Mouse (Mus musculus) ES-Bruce4 (cell line): ENCODE results near the gene Ensa.

ENCODE experiments used
- CTCF ChIP-seq: IDR thresholded peaks from one replicate; pipeline ENCODE4 v1.8.1; 2011; ENCODE audit warnings: low read depth, low read length
- EP300 ChIP-seq: IDR thresholded peaks from 2 replicates; pipeline ENCODE4 v1.6.1; 2011; ENCODE audit warnings: low read depth, low read length; ENCODE audit not compliant: insufficient read depth
- POLR2A ChIP-seq: IDR thresholded peaks from one replicate; pipeline ENCODE4 v1.8.1; 2011; ENCODE audit warnings: low read length; ENCODE audit not compliant: insufficient read depth

DNA sequence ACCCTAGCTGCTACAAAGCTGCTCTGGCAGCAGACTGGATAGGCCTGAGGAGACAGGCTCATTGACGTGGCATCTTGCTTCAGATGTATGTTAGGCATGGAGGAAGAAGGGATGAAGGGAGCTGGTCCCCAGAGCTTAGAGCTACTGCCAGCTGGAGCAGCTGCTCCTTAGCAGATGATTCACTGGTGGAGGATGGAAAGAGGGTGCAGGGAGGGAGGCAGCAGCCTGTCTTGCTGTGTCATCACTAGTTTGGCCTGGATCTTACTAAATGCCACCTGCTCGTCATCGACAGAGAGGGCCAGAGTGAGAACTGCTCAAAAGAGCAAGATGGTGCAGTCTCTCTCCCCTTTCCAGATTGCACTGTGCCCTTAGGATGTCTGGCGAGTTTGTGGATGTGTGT lies 5.0 kb downstream of the Ensa start:
- TF ChIP-seq CTCF = no peak
- TF ChIP-seq EP300 = no peak
- TF ChIP-seq POLR2A = no peak
